In the genomic region with DNA sequence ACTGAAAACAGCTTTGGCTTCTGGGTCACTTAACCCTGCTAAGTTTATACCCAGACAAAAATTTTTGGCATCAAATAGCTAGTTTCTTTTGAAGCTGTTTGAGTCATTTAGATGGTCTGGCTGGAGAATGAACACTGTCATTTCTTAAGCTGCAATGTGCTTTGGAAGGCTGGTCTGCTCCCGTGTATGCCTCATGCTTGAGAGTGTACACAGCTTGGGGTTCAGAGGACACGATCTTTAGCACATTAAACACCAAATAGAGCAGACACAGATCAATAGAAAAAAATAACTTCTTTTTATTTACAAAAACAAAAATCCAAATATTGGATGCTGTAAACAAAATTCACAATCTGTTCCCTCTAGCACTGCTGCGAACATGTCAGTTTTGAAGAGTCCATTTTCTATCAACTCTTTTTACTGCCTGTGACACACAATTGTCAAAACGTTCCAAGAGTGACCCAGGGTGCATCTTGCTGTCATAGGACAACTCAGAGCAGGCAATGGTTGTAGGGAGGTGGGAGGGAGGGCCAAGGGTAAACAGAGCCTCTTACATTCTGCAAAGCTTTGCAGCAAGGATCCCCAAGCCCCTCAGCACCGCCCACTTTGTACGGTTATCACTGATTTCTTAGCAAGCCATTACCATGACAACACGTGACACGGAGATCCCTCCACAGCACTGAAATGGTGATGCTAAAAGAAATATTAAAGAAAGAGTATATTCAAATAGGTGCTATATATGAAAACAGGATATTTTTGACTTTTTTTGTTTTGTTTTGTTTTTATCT, we compare ENCODE assay signal across 32 mouse cellular contexts. TPM values are rescaled to one million over a fixed set of nuclear protein-coding genes. Genes with fewer than 3 reads are reported as not detected.
DNase-seq lines count a peak whose midpoint lies in the region; ATAC-seq and TF ChIP-seq lines count a peak whose summit lies in the region.
"Had no signal": no experiment of that assay in that cellular context is flagged by ENCODE, and none has a peak within 500 bp of the region (broad histone marks: within the 10 kb centered on the region; RNA-seq: fewer than 3 reads in every experiment).

No protein-coding gene starts in this region.

- H3K79me2 ChIP-seq in liver, adult 2 months (ENCODE audit: control insufficient read depth, insufficient read depth, low read length), result peaks cover 6% of the 10 kb centered on the region; the same call in 1 of the 2 replicates

- no peak overlapping the region for H3K9ac ChIP-seq in forebrain, embryonic 13.5 days
- H3K9ac ChIP-seq in liver, adult 2 months (ENCODE audit: low read depth, low read length), result no peak overlapping the region
- no peak overlapping the region for H3K9ac ChIP-seq in midbrain, embryonic 14.5 days (replicated peaks; ENCODE audit: low read length)
- H3K9ac ChIP-seq: embryonic facial prominence, embryonic 15.5 days; heart, embryonic 15.5 days; limb, embryonic 15.5 days; lung, embryonic 15.5 days; neural tube, embryonic 13.5 days had no signal

- no peak for TF ChIP-seq POLR2A in liver, adult 2 months (IDR thresholded peaks at IDR 0.05; ENCODE audit: extremely low read depth, insufficient read depth, low read length)

- H3K27ac ChIP-seq in forebrain, embryonic 13.5 days, result no peak overlapping the region
- H3K27ac ChIP-seq in forebrain, embryonic 10.5 days, result no peak overlapping the region
- H3K27ac ChIP-seq in liver, adult 2 months (replicated peaks; ENCODE audit: insufficient read depth, low read depth, low read length), result peak overlapping the region; percentile 40; the same call in 1 of the 2 replicates
- H3K27ac ChIP-seq in midbrain, embryonic 14.5 days (replicated peaks; ENCODE audit: low read depth, low read length), result no peak overlapping the region
- H3K27ac ChIP-seq: embryonic facial prominence, embryonic 15.5 days; heart, embryonic 15.5 days; kidney, postnatal 0 days; left cerebral cortex, adult 2 months; limb, embryonic 15.5 days; lung, embryonic 15.5 days; neural tube, embryonic 13.5 days had no signal

- H3K9me3 ChIP-seq in forebrain, embryonic 13.5 days (replicated peaks), result no peaks in the 10 kb centered on the region
- H3K9me3 ChIP-seq in forebrain, embryonic 10.5 days, result no peaks in the 10 kb centered on the region
- H3K9me3 ChIP-seq in midbrain, embryonic 14.5 days (ENCODE audit: control insufficient read depth, low read length), result no peaks in the 10 kb centered on the region
- H3K9me3 ChIP-seq: embryonic facial prominence, embryonic 15.5 days; heart, embryonic 15.5 days; limb, embryonic 15.5 days; lung, embryonic 15.5 days; neural tube, embryonic 13.5 days had no signal

- H3K27me3 ChIP-seq in forebrain, embryonic 13.5 days, result 0 out of 2 replicates have a peak, but pooled peaks cover 11% of the 10 kb centered on the region
- H3K27me3 ChIP-seq in forebrain, embryonic 10.5 days (ENCODE audit: poor library complexity, severe bottlenecking), result peaks cover 16% of the 10 kb centered on the region
- no peaks in the 10 kb centered on the region for H3K27me3 ChIP-seq in liver, adult 2 months (ENCODE audit: control insufficient read depth, insufficient read depth, low read length)
- no peaks in the 10 kb centered on the region for H3K27me3 ChIP-seq in midbrain, embryonic 14.5 days (ENCODE audit: control insufficient read depth, insufficient read depth, low read length)
- H3K27me3 ChIP-seq: embryonic facial prominence, embryonic 15.5 days; heart, embryonic 15.5 days; limb, embryonic 15.5 days had no signal

- no peak for TF ChIP-seq CTCF in liver, adult 2 months (IDR thresholded peaks at IDR 0.05; ENCODE audit: low read depth, low read length)

- H3K4me1 ChIP-seq in forebrain, embryonic 13.5 days, result no peaks in the 10 kb centered on the region
- no peaks in the 10 kb centered on the region for H3K4me1 ChIP-seq in forebrain, embryonic 10.5 days
- peaks cover 30% of the 10 kb centered on the region for H3K4me1 ChIP-seq in liver, adult 2 months (ENCODE audit: control insufficient read depth, insufficient read depth, low read length)
- no peaks in the 10 kb centered on the region for H3K4me1 ChIP-seq in midbrain, embryonic 14.5 days (ENCODE audit: control insufficient read depth, insufficient read depth, low read length)
- H3K4me1 ChIP-seq: embryonic facial prominence, embryonic 15.5 days; limb, embryonic 15.5 days; neural tube, embryonic 13.5 days had no signal

- no peaks in the 10 kb centered on the region for H3K36me3 ChIP-seq in forebrain, embryonic 13.5 days (ENCODE audit: poor library complexity, severe bottlenecking)
- no peaks in the 10 kb centered on the region for H3K36me3 ChIP-seq in forebrain, embryonic 10.5 days (replicated peaks)
- peaks cover 6% of the 10 kb centered on the region; the same call in 1 of the 2 replicates for H3K36me3 ChIP-seq in liver, adult 2 months (ENCODE audit: control insufficient read depth, insufficient read depth, low read length)
- no peaks in the 10 kb centered on the region for H3K36me3 ChIP-seq in midbrain, embryonic 14.5 days (ENCODE audit: control insufficient read depth, insufficient read depth, low read length)
- H3K36me3 ChIP-seq: embryonic facial prominence, embryonic 15.5 days; heart, embryonic 15.5 days; limb, embryonic 15.5 days; lung, embryonic 15.5 days; neural tube, embryonic 13.5 days had no signal

- ATAC-seq in forebrain, embryonic 13.5 days, result 0 out of 2 replicates have a peak, but pooled peaks have one; percentile 21
- ATAC-seq in midbrain, embryonic 14.5 days (ENCODE audit: low FRiP score, low TSS enrichment), result no peak; the same call in 1 of the 2 replicates

- no peak for DNase-seq in forebrain, embryonic 10.5 days (ENCODE audit: extremely low spot score, low spot score)
- DNase-seq in liver, adult 2 months (ENCODE audit: extremely low read depth, low read depth, low spot score), result peak; percentile 70
- DNase-seq in liver, result no peak
- DNase-seq in Muller cell, postnatal 12 days (ENCODE audit: inconsistent ontology term), result peak; percentile 75
- DNase-seq in midbrain, embryonic 14.5 days, result peak; percentile 57
- no peak for DNase-seq in thymus, postnatal 4 days
- no peak for DNase-seq in layer of hippocampus, adult 9-10 months (ENCODE audit: low spot score)
- DNase-seq: adrenal gland, postnatal 14 days; cerebellum, adult 8-10 months; cerebellum, postnatal 36 days; heart, postnatal 36 days; kidney, adult 2 months; left cerebral cortex, postnatal 4 days; lung, postnatal 4 days; thymus, adult 2 months had no signal

- no peak overlapping the region for H3K4me2 ChIP-seq in forebrain, embryonic 13.5 days
- no peak overlapping the region for H3K4me2 ChIP-seq in midbrain, embryonic 14.5 days (ENCODE audit: low read length)
- H3K4me2 ChIP-seq: embryonic facial prominence, embryonic 15.5 days; heart, embryonic 15.5 days; limb, embryonic 15.5 days; lung, embryonic 15.5 days had no signal

- H3K4me3 ChIP-seq in forebrain, embryonic 13.5 days, result no peak overlapping the region
- no peak overlapping the region for H3K4me3 ChIP-seq in forebrain, embryonic 10.5 days
- no peak overlapping the region for H3K4me3 ChIP-seq in liver, adult 2 months (ENCODE audit: insufficient read depth, low read depth, low read length)
- H3K4me3 ChIP-seq in midbrain, embryonic 14.5 days (replicated peaks; ENCODE audit: low read depth, low read length), result no peak overlapping the region
- H3K4me3 ChIP-seq: embryonic facial prominence, embryonic 15.5 days; heart, embryonic 15.5 days; left cerebral cortex, adult 2 months; limb, embryonic 15.5 days; lung, embryonic 15.5 days; myocyte; neural tube, embryonic 13.5 days had no signal

- WGBS in forebrain, embryonic 13.5 days, result 70% methylated on average over 8 of the region's 8 CpGs
- 82% methylated on average over 8 of the region's 8 CpGs for WGBS in forebrain, embryonic 10.5 days
- 30% methylated on average over 8 of the region's 8 CpGs for WGBS in liver, adult 2 months
- 43% methylated on average over 8 of the region's 8 CpGs for WGBS in midbrain, embryonic 14.5 days

RNA-seq across cellular contexts. Expression of a gene that starts 6.8 kb away (rescaled TPM):
- polyA plus RNA-seq in forebrain, embryonic 13.5 days (2015; fragmentation: Nextera tagmentation; extraction: Ambion mirVana), result 2.1 and 2.9 TPM in 2 replicates
- 0.60 and 1.0 TPM in 2 replicates for polyA plus RNA-seq in forebrain, embryonic 10.5 days (2016; fragmentation: Nextera tagmentation; extraction: Ambion mirVana)
- 7.6 and 9.1 TPM in 2 replicates for total RNA-seq in liver, adult 2 months (2014; rRNA removed)
- polyA plus RNA-seq in liver, adult 2 months (2012; rRNA removed), result 2.3 and 3.0 TPM in 2 replicates
- polyA plus RNA-seq in midbrain, embryonic 14.5 days (2014; fragmentation: Nextera tagmentation; extraction: Ambion mirVana), result 5.0 and 5.3 TPM in 2 replicates

RNA-seq across cellular contexts. Expression of a gene that starts 7.8 kb away (rescaled TPM):
- not detected in 2 replicates for polyA plus RNA-seq in forebrain, embryonic 13.5 days (2015; fragmentation: Nextera tagmentation; extraction: Ambion mirVana)
- not detected in 2 replicates for polyA plus RNA-seq in forebrain, embryonic 10.5 days (2016; fragmentation: Nextera tagmentation; extraction: Ambion mirVana)
- total RNA-seq in liver, adult 2 months (2014; rRNA removed), result not detected in 2 replicates
- polyA plus RNA-seq in liver, adult 2 months (2012; rRNA removed), result not detected in 2 replicates
- polyA plus RNA-seq in midbrain, embryonic 14.5 days (2014; fragmentation: Nextera tagmentation; extraction: Ambion mirVana), result not detected in 2 replicates
- total RNA-seq: adrenal gland, postnatal 14 days; gastrocnemius, postnatal 4 days; heart, adult 8-10 months; heart, postnatal 36 days; layer of hippocampus, postnatal 10 days; left cerebral cortex, adult 2 months; left cerebral cortex, postnatal 4 days; megakaryocyte-erythroid progenitor cell, adult 5-6 weeks had no signal
- polyA plus RNA-seq: embryonic facial prominence, embryonic 15.5 days; heart, embryonic 15.5 days; intestine, embryonic 14.5 days; kidney, adult 2 months; kidney, postnatal 0 days; large intestine, adult 2 months; limb, embryonic 15.5 days; lung, embryonic 15.5 days; myocyte; neural tube, embryonic 13.5 days; stomach, embryonic 16.5 days; thymus, adult 2 months; urinary bladder, adult 2 months had no signal

Comparison
In these comparisons a context has a peak if more than half of its experiments do, and no peak if none do; other contexts are left out.
1. DNase-seq: peak in liver, adult 2 months (single experiment), Muller cell, postnatal 12 days (single experiment) and midbrain, embryonic 14.5 days (single experiment); none in forebrain, embryonic 10.5 days (single experiment), liver (single experiment), thymus, postnatal 4 days (single experiment) and layer of hippocampus, adult 9-10 months (single experiment).